Mouse (Mus musculus) CD8-positive naive resting alpha-beta T cell, adult 2 months (primary cell): ENCODE measurements at regions not wholly inside any gene's neighbourhood (a gene's known extent, or its start where the extent isn't known, plus 50 kb on each side); places are given as distances from the start of the nearest gene placed in this dataset.

Source experiments
- DNase-seq, 2 experiments: peaks; one replicate each; pipeline ENCODE4 v3.0.0; 2022; ENCODE audit warnings: low read depth in 2 of 2, low spot score in 2 of 2

DNA sequence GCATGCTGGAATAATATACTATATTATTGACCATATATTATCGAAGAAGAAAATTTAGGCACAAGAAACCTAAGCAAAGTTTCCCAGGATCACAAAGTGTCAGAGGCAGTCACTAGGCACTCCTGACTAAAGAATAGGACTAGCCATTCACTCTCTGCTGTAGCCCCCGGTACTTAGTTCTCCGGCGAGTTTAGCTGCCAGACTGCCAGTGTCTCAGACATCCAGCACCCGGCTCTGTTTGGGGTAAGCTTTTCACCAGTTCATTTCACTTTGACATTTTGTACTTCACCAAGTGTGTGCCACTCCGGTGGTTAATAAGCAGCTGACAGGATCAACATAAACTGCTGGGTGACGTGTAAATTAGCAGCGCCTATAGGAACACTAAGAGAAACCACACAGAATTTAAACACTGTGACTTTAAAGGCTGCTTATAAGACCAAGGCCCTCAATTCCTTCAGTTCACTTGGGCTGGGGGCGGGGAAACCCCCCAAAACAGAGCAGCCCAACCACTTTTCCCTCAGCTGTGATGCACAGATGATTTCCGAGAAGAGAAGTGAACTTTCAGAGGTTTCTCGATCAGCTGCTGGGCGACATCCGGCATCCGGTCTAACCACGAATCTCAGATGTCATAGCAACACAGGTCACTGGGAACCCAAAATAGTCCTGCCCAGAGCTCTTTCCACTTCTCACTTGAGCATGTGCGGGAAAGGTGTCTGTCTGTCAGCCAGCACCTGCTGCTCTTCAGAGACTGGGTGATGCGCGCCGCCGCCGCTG is 234.3 kb downstream of the Gm5426 start:
- peak; percentile 95 for DNase-seq

DNA sequence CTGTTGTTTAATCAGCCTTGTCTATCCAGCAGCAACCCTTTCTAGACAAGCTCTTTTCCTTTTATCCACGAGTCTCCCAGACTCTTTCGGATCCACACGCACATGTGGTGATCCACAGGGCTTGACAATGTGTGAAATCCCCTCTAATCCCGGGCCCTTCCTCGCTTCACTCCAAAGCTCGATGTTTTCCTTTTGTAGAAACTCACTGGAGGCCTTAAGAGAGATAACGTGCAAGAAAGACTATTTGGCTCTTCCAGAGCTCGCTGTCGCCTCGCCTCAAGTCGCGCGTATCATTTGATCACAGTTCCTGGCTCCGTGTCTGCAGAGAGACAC is 234.9 kb downstream of the Gm5426 start:
- no peak for DNase-seq

GRCm38 (mm10) chr10:96372616-96373346 is 236.4 kb downstream of the Gm5426 start:
- no peak for DNase-seq

- DNase-seq = peak; percentile 33 to 38
These were observed 237.1 kb downstream of the Gm5426 start for GRCm38 (mm10) chr10:96373481-96373880.

- peak; percentile 52 for DNase-seq
These were observed 238.1 kb downstream of the Gm5426 start for GRCm38 (mm10) chr10:96374293-96375069.

DNA sequence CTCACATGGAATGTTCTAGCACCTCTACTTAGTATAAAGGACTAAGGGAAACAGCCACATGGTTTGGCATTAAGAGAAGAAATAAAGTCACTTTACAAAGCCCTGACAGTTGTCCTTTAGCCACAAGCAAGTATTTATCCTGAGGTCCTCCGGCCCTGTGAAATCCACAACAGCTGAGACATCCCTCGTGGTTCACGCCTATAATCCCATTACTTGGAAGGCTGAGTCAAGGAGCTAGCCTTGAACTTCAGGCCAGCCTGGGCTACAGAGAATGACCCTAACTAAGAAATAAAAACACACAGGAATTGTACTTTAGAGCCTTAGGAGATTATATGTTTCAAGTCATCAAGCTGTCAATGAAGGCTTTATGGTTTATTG is 238.7 kb downstream of the Gm5426 start:
- no peak for DNase-seq

- DNase-seq = no peak
These were observed 239.3 kb upstream of the Btg1 start for GRCm38 (mm10) chr10:96377549-96377948.

DNA sequence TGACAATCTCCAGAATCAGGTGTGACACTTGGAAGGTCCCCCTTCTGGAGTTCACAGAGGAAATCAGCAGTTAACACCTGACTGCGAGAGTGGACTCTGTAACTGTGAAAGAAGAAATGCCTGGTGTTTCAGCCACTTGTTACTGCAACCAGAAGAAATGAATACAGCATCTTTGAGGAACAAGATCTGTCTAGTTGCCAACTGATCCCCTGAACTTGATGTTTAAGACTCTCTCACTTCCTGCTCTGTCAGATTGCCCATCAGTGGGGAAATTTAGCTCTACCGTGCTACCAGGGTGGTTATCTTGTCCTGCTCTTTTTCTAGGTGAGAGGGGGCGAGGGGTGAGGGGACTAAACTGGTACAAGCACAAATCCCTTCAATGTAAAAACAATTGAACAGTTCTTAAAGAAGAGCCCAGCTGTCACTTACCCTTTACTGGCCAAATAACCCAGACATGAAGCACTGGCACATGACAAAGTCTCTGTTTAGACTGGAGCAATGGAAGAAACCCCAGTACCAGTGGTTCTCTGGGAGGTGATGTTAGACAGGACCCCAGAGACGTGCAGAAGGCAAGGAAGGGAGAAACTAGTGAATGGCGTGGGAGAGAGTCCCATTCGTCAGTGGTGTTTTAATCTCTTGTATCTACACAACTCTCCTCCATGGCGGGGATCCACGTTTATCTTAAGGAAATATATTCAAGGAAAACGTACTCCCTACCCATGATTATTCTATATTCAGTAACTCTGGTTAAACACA is 237.6 kb upstream of the Btg1 start:
- no peak for DNase-seq

GRCm38 (mm10) chr10:96381664-96382063 is 235.1 kb upstream of the Btg1 start:
- DNase-seq = no peak

- no peak for DNase-seq
These were observed 225.1 kb upstream of the Btg1 start for GRCm38 (mm10) chr10:96391748-96392147.

DNA sequence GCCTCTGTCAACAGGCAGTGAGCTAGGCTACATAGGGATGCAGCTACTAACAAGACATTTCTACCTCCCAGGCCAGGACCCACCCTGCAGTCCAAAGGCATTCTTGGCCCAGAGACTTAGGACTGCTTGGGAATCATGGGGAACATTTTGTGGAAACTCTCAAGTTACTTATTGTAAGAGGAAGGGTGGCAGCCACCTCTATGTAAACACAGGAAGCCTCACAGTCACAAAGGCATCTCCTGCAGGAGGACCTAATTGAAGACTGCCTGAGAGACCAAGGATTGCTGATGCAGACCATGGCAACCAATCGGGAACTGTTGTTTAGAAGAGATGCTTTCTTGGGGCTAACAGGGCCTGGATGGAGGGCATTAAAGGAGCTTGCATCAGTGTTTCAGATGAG is 224.0 kb upstream of the Btg1 start:
- DNase-seq = no peak

DNA sequence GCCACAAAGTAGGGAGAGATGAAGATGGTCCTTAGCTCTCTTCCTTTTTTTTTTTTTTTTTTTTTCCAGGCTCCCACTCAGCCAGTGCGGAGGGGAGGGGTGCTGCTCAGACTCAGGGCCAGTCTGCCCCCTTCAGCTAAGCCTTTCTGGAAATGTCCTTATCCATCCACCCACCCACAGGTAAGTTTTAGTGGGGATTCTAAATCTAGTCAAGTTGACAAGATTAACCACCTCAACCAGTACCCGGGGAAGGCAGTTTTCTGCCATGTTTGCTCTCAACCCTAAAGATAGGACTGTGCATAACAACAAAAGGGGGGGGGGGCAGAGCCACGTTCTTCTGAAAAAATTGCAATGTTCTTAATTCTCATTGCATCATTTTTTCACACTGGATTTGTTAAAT is 222.6 kb upstream of the Btg1 start:
- no peak for DNase-seq

DNA sequence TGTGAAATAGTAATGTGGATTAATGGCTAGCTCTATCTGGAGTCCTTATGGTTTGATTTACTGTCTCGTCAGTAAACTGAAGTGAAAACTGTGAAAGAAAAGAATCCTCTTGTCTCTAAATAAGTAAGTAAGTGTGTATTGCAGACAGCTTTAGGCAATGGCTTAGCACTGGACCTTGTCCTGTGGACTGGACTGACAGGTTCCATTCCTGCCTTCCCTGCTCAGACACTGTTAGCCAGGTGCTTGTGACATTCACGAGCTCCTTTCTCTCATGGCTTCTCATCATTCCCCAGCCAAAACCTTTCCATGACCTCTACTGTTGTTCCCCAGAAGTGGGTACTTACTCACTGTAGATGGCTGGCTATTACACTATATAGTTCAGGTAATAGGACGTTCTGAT is 221.8 kb upstream of the Btg1 start:
- DNase-seq = no peak

DNA sequence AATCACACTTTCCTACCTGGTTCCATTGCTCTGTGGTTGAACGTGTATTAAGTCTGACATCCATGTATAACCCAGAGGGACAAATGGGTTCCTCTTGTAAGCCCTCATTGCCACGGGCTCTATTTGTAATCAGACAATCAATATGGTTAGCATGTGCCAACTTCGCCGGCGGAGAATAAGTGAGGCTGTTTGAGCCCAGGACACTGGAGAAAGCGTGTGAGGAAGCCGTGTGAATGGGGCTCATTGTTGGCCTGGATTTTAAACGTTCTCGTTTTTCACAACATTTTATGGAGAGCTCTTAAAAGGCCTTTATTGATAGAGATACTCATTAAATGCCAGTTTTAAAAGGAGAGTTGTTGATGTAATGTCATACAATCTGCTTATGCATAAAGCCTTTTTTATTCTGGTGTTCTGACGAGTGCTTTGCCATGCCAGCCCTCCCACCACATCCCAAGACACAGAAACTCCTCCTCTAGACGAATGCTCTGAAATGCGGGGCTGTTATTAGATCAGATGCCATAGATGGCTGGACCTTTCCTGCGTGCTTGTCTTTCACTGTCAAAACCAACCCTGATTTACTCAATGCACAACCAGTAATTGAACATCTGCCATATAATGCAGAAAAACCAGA is 218.8 kb upstream of the Btg1 start:
- no peak for DNase-seq

DNA sequence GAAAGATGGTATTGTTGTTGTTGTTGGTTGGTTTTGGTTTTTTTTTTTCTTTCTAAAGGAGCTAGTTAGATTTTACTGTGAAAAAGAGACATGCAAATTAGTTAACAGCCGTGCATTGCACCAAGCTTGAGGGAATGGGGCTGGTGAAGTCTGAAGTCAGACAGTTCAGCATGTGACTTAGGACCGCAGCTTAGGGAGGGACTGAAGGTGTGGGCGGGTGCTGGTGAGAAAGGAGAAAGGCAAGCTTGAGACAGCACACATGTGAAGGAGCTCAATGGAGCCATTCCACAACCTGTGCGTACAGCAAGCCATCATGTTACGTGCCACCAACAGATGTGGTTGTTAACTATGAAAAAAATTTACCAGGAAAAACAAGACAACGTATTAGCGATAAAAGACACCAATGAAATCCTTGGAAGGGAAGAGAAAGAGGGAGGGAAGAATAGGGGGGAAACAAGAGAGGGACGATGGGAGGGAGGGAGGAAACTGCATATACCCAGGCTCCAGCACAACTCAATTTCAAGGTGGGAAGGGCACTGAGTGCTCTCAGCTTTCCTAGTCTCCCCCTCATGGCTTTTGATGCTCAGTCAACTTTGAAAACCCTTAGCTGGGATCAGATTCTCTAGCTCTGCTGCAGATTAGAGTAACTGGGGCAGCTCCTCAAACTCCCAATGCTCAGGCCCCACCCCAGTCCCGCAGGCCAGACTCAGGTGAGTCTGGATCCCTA is 218.1 kb upstream of the Btg1 start:
- peak; percentile 40 to 57 for DNase-seq

- no peak for DNase-seq
These were observed 217.0 kb upstream of the Btg1 start for GRCm38 (mm10) chr10:96399636-96400400.

DNA sequence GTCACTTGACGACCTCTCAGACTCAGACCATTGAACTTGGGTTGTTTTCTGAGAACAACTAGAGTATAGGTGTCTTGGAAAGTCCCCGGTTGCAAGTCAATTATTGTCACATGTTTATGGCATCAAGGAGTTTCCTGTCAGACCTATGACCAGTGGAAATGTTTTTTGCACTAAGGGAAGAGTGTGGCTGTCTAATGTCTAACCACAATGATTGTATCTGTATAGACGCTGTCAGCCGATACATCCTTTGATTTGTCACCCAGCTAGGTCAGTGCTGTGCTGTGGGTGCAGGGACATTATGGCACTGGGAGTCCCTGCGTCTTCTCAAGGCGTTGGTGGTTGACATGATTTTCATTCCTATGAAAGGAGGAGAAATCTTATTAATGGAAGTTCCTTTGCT is 216.0 kb upstream of the Btg1 start:
- DNase-seq = peak; percentile 52 to 55

- no peak for DNase-seq
These were observed 210.5 kb upstream of the Btg1 start for GRCm38 (mm10) chr10:96406306-96406705.

GRCm38 (mm10) chr10:96407846-96408245 is 209.0 kb upstream of the Btg1 start:
- DNase-seq = no peak
